Mouse (Mus musculus) lung, adult 18-20 months (tissue): ENCODE data around the gene Gfpt2.
A peak's percentile ranks its signal among the peaks of the same experiment; 100 is the strongest.
"Not testable (repeated sequence)": the region's sequence is repeated elsewhere in the genome, so short reads cannot be mapped to it uniquely, and the experiment has no call there.

Experiments
- DNase-seq, 2 experiments: peaks; one replicate each; pipeline ENCODE4 v3.0.0; 2022; ENCODE audit warnings: mixed read lengths in 2 of 2

Gfpt2 gene

GRCm38 (mm10) chr11:49794342-49795144, 565 bp downstream of the Gfpt2 start:
- peak in 1 of 2 experiments; percentile 10 for DNase-seq

- DNase-seq, result no peak
Measured at GRCm38 (mm10) chr11:49798931-49799330, 5.0 kb downstream of the Gfpt2 start.

DNA sequence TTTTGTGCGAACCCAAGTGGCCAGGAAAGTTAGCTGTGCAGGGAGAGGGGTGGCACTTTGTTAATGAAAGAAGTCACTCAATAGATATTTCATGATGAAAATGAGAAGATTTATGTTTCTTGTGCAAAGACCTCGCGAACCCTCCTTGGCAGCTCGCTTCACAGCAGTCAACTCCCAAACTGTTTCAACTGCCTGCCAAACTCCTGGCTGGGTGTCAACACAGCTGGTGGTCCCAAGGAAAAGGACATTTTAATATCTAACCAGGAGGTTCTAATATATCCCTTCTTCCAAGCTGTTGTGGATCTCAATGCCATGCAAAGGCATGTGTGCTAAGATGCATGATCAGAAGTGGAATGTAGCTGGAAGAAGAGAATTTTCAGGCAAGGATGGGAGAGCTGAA, 7.5 kb downstream of the Gfpt2 start:
- DNase-seq, result no peak

DNA sequence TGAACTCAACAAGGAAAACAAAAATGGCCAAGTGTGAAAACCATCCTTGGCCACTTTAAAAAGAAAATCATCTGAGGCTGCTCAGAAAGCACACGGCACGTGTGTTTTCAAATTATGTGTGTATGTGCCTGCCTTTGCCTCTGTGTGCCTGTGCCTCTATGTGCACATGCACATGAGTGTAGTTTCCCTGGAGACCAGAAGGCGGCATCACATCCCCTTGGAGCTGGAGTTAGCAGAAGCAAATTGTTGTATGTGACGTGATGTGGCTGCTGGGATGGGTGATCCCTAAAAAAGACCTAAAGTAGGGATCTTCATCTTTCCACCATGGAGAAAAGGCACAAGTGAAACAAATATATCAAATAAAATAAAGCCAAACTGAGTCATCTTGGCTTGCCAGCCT, 9.8 kb downstream of the Gfpt2 start:
- DNase-seq, result no peak

DNA sequence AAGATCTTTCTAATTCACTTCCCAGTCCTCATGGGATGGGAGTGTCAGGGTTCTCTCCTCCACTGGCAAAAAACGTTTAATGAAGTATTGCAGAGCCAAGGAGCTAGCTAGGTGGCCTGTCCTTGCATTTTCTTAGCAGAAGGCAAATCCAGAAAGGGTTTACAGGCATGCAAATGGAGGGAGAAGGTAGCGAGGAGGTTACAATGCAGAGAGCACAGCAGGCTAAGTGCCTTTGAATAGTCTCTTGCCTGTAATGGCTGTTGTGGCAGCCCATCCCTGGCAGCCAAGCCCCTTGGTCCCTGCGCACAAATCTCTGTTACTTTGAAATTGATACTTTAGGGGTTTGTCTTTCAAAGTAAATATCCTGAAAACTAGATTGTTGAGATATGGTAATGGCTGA, 12.2 kb downstream of the Gfpt2 start:
- no peak for DNase-seq

DNA sequence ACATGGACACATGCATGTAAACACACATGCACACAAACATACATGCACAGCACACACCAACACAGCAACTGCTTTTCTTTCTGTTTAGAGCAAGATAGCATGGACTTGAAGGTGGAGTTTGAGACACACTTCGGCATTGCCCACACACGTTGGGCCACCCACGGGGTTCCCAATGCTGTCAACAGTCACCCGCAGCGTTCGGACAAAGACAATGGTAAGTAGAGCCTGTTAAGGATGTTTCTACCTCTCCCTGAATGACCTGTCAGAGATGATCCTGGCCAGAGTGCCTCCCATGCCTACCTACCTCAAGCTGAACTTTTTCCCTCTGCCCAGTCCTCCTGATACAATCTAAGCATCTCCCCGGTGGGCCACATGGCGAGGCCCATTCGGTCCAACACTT, 15.0 kb downstream of the Gfpt2 start:
- DNase-seq, result no peak

DNA sequence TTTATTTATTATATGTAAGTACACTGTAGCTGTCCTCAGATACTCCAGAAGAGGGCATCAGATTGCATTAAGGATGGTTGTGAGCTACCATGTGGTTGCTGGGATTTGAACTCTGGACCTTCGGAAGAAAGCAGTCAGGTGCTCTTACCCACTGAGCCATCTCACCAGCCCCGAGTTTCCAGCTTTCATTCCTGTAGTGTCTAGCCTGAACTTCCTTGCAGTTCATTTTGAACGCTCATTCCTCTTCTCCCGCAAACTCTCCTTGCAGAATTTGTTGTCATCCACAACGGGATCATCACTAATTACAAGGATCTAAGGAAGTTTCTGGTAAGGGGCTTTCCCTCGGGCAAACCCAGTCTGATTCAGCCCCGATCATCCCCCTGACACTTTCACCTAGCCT, 16.7 kb downstream of the Gfpt2 start:
- DNase-seq, result not testable (repeated sequence)

DNA sequence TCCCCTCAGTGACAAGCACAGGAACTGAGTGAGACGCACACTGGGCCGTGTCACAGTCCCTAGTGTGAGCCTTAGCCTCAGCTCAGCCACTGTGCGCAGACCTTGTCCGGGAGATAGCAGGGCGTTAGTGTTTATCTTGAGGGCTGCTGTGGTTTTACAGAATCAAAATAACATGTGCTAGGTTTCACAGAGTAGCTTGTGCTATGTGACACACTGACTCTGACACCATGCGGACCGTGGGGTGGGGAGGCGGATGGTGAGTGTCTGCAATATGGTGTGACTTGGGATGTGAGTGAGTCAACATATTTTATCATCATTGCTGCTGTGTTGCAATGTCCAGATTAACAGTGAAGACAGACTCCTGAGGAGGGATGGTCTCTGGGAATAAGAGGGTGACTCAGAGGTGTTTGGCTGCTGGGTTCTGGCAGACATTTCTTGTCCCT, 17.1 kb downstream of the Gfpt2 start:
- DNase-seq, result peak; percentile 21 to 27

- no peak for DNase-seq
Measured at GRCm38 (mm10) chr11:49811879-49812278, 17.9 kb downstream of the Gfpt2 start.

DNA sequence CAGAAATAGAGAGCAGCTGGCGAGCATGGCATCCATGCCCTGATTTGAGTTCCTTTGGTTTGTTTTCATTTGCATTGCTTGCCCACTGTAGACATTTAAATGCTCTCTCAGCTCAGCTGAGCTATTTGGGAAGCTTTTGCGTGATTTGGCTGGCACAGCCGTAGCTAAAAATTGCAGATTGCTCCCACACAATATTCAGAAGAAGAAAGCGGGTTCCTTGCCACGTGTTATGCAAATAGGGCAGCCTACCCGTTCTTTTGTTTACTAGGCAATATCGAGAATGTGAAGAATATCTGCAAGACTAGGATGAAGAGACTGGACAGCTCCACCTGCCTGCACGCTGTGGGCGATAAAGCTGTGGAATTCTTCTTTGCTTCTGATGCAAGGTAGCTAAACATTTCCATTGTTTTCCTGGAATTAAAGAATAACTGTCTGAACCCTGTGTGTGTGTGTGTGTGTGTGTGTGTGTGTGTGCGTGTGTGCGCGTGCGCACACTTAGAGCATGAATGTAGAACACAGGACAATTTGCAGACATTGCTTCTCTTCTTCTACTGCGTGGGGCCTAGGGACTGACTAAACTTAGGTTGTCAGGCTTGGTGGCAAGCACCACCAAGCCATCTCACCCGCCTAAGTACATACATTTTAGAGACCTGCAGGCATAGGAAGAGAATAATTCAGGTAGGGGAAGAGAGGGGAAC, 25.0 kb downstream of the Gfpt2 start:
- no peak for DNase-seq

DNA sequence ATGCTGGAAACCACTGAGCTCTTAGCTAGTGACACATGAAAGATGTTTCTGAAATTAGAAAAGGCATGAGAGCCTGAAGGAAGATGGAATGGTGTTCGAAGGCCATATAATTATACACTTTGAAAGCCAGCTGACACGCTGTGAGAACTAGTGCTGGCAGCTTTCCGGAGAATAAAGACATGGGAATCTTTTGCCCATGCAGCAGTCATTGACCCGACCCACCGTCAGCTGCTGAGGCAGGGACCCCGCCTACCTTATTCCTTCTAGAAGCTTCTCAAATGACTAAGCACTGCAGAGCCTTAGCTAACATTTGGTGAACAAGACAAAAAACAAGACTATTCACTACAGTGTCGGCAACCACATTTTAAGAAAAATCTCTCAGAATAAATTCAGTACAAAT, 25.7 kb downstream of the Gfpt2 start:
- no peak for DNase-seq

- DNase-seq, result no peak
Measured at GRCm38 (mm10) chr11:49820928-49821327, 26.9 kb downstream of the Gfpt2 start.

GRCm38 (mm10) chr11:49821546-49821945, 27.6 kb downstream of the Gfpt2 start:
- no peak for DNase-seq

- DNase-seq, result no peak
Measured at GRCm38 (mm10) chr11:49822337-49822736, 28.4 kb downstream of the Gfpt2 start.

DNA sequence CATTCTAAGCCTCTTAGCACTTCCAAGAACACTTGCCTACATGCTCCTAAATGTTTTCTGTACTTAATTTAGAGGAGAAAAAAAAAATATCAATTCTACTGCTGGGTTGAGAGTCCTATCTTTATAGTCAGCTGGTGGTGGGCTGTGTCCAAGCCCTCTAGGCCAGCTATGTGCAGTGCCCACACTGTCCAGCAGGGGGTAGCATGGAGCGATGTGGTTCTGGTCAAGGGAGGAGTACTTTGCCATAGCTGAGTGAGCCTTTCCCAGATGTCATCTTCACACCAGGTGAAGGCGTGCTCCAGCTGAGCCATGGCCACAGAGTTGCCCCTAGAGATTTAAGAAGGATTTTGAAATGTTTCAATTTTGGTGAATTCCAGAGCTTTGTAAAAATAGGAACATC, 30.9 kb downstream of the Gfpt2 start:
- peak; percentile 67 to 77 for DNase-seq

- DNase-seq, result peak in 1 of 2 experiments; percentile 20
Measured at GRCm38 (mm10) chr11:49827243-49827642, 33.3 kb downstream of the Gfpt2 start.

DNA sequence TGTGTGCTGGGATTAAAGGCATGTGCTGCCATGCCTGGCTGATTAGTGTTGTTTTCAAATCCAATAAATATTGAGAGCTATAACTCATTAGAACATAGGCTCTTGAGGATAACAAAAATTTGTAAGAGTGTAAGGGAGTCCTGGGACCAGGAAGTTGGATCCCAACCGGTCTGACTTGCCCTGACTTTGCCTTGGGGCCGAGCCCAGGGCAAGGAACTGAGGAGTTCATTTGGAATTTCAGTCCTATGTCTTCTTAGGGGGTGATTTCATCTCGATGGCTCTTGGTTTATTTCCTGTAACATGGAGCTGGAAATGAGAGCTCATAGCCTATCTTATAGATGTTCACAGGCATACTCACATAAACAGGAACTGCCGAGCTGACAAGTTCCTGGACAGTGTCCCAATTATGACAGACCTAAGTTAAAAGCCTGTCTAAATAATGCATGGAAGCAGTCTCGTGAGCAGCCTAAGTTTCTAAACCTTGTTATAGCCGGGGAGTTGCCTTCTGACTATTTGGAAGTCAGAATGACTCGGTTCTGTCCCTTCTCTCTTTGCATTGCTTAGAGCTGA, 35.3 kb downstream of the Gfpt2 start:
- DNase-seq, result peak; percentile 28 to 50

GRCm38 (mm10) chr11:49831980-49832379, 38.0 kb downstream of the Gfpt2 start:
- no peak for DNase-seq

GRCm38 (mm10) chr11:49832962-49833361, 39.0 kb downstream of the Gfpt2 start:
- DNase-seq, result no peak

DNA sequence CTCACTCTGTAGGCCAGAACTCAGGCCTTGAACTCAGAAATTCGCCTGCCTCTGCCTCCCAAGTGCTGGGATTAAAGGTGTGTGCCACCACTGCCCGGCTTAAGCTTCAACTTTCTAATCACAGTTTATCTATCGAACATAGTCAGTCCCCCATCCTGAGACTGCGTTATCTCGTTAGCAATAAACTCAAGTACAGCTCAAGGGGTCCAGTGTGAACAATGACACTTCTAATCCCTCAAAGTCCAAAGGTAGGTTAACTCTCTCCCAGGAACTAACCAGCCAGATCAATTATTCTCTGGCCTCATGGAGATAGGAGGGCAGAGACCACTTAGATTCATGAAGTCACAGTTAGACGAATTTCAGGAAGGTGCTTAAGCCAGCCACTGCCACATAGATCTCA, 40.3 kb downstream of the Gfpt2 start:
- DNase-seq, result no peak

DNA sequence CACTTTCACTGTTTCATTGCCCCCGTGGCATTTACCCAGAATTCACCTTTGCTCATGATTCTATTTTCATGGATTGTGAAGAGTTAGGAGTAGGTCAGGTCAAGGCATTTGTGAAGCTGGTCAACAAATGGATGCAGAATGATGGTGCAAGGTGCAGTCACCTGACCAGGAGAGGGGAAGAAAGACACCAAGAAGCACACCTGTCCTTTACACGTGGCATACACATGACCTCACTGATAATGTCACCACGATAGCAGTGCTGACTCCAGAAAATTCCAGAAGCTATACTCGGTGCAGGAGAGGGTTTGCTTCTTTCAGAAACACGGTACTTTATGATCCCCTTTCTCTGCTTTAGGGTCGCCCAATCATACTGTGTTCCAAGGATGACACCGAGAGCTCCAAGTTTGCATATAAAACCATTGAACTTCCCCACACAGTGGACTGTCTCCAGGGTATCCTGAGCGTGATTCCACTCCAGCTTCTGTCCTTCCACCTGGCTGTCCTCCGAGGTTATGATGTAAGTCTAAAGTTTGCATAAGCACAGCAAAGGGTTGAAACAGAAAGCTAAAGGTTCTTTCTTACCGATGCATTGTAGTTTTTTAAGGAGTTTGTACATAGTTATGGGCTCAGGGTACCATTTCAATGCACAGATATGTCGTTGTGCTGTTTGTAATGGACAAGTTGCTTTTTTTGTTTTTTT, 41.4 kb downstream of the Gfpt2 start:
- no peak for DNase-seq

DNA sequence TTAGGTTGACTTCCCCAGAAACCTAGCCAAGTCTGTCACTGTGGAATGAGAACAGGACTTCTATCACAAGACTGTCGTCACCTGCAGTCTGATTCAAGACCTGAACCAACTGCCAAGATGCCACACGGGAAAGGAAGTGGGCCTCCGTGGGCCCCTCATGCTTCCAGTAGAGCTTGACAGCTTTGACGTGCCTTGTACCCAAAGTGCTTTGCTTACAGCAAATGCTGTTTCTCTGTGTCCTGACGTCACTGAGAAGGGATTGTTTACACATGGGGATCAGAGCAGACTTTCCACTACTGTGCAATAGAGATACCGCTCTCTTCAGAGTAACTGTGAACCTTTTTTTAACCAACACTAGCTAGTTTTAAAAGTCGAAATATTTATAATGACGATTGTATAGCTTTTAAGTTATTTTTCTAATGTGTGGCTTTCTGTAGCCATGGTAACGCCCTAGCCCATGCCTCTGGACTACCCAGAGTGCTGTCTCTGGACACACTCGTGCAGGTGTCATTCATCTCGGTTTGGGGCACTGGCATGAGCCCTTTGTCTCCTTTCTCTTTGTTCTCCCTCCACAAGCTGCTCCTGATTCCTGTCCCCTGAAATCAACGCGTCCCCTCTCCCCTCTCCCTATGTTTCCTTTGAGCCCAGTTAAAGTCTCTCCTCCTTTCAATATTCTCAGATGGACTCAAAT, 43.9 kb downstream of the Gfpt2 start:
- no peak for DNase-seq

- DNase-seq, result peak; percentile 38 to 68
Measured at GRCm38 (mm10) chr11:49840666-49841065, 46.7 kb downstream of the Gfpt2 start.
